Mouse (Mus musculus): ENCODE measurements around the gene Palb2.
A peak's percentile ranks its signal among the peaks of the same experiment; 100 is the strongest.
"Not testable (repeated sequence)": the region's sequence is repeated elsewhere in the genome, so short reads cannot be mapped to it uniquely, and the experiment has no call there.

Gene Palb2

DNA sequence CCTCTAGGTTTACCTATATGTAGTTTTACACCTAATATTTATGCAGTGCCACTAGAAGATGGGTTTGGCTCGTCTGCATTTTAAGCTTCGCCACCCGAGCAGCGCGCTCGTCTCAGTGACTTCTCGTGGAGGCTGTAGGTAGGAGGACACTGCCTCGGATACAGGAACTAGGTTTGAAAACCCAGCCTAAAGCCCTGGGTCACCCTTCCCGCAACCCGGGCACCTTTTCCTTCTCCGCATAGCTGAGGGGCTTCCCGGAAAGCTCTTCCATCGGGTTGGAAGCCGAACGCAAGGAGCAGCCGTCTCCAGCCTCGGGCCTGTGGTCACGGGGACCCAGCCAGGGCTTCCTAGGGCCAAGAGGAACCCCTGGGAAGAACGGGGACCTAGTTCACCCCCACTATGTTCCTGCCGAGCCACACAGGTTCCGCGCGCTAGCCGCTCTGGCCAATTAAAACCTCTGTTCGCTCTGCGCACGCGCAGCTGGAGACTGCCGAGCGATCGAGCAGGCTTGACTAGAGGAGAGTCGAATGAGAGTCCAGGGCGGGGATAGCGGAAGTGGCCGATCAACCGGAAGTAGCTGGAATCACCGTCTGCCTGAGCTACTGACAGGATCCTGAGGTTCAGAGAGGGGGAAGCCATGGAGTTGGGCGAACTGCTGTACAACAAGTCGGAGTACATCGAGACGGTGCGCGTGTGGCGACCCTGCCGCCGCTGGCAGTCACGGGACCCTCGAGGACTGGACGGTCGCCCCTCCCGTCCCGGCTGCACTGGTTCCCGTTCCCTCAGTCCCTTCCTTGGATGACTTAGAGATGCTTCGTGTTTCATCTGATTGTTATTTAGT lies at the start of gene Palb2, which contains the start of gene Dctn5:
Gene Palb2, minus strand, starts transcription at position 489 of the 841 bp plus-strand sequence.
Gene Dctn5, plus strand, starts transcription at position 545 of the 841 bp plus-strand sequence.
- DNase-seq = peak; percentile 99

DNA sequence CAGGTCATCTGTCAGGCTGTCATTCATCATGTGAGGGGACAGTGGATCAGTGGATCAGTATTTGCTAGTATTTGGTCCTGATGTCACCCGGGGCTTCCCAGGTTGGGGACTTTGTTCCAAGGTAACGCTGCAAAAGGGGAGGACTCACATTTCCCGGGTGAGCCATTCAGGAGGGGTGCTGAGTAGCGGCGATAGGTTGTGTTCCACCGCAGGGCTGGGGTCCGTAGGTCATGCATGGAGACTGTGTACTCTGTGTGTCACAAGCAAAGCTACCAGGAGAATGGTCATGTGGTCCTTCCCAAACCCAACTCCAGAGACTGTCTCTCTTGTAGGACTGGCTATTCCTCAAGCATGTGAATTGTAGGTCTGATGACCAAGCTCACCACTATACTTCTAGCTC lies 47.9 kb upstream of the Palb2 start:
- DNase-seq = no peak

DNA sequence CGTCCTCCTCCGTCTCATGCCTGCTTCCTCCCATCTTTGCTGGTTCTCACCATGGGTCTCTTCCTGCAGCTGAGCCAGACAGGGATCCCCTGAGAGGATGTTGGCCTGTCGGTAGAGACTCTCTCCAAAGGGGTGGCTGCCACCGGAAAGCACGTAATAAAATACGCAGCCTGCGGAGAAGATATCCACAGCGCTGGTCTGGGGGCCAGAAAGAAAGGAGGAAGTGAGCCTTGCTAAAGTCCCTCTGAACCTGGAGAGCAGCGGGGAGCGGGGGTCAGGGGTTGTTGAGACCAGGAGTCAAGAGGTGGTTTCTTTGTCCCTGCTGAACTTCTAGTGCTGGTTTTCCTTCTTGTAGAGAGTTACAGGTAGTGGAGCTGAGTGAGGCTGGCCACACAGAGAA lies 38.8 kb upstream of the Palb2 start:
- DNase-seq = no peak

DNA sequence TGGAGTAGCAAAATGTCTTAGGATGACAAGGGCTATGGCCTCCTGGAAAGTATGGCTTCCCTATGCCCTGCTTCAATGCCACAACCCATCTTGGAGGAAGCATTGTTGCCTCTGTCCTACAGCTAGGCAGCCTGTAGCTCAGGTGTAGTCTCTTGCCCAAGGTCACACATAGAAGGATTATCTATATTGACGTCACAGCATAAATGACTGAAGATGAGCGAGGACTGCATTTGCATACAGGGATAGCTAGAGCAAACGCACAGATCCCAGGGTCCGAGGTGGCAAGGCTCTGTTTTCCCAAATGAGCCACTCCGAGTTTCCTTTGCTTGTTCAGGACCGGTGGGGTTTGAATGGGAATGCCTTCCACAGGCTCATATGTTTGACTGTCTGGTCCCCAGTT lies 37.9 kb upstream of the Palb2 start:
- DNase-seq = no peak

DNA sequence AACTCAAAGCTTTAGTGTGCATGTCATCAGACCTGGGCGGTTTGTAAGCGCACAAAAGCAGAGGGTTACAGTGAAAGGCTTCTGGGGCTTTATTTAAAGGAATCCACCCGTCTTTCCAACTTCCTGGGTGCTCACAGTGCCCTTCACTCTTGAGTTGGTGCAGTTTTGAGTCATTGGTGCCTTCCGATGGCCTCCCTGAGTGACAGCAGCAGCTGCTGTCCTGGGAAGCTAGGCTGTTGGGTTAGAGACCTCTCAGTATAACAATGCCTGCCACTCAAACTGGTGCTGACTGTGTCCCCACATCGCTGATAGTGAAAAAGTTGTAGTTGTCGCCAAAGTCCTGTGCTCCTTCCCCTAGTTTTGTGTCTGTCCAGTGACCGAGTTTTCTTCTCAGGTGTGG lies 34.4 kb upstream of the Palb2 start:
- no peak for DNase-seq

DNA sequence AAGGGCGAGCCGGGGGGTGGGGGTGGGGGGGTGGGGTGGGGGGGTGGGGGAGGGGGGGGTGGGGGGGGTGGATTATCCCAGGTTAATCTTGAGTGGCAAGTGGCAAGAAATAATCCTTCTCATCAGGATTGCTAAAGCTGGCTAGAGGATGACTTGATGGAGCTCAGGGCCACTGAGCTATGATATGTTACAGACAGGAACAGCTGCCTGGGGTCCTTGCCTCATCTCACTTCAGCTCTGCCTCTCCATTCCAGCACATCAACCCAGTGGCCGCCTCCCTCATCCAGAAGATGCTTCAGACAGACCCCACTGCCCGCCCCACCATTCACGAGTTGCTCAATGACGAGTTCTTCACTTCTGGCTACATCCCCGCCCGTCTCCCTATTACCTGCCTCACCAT lies 31.0 kb upstream of the Palb2 start:
- DNase-seq = no peak

DNA sequence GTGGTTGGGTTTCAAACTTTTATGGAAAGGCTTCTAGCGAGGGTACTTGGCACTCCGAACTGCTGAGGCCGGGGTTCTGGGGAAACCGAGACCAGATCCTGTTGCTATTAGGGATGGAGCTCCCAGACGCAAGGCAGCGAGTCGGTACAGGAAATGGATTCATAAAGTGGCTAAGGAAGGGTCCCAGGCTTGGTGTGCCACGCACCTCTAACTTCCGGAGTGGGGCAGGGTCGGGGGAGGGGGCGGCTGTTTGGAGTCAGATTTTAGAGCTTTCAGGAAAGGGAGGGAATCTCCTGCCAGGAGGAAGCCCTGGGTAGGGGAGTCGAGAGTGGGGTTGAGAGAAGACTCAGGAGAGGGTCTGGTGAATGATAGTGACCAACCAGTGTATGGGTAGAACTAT lies 27.3 kb upstream of the Palb2 start:
- DNase-seq = peak; percentile 22

DNA sequence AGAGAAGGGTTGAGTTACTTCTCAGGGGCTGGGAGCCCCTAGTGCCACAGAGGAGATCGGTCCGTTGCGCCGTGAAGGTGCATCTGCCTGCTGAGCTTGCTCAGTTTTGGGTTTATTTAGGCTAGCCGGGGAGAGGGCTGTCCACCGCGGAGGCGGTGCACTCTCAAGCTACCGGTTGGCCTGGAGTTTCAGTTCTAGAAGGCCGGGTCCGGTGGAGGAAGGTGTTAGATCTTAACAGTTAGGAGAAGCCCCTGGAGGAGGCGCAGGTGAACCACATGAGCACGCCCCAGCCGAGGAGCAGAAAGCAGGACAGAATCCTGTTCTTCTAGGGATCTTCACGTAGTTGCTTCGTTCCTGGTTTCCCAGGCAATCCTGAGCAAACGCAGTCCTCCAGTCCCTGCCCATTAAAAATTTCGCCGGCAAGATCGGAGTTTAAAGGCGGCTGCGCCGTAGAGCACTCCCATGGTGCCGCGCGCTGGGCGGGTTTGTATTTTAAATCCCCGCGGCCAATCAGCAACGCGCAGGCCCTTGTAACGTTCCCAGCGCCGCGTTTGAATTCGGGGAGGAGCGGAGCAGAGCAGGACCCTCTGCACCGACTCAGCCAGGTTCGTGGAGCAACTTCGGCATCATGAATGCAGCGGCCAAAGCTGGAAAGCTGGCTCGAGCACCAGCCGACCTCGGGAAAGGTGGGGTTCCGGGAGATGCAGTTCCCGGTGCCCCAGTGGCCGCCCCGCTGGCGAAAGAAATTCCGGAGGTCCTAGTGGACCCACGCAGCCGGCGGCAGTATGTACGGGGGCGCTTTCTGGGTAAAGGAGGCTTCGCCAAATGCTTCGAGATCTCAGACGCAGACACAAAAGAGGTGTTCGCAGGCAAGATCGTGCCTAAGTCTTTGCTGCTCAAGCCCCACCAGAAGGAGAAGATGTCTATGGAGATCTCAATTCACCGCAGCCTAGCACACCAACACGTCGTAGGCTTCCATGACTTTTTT lies 26.4 kb upstream of the Palb2 start, which contains the start of gene Plk1:
Gene Plk1, plus strand, starts transcription at position 525 of the 988 bp plus-strand sequence.
- peak; percentile 84 for DNase-seq

DNA sequence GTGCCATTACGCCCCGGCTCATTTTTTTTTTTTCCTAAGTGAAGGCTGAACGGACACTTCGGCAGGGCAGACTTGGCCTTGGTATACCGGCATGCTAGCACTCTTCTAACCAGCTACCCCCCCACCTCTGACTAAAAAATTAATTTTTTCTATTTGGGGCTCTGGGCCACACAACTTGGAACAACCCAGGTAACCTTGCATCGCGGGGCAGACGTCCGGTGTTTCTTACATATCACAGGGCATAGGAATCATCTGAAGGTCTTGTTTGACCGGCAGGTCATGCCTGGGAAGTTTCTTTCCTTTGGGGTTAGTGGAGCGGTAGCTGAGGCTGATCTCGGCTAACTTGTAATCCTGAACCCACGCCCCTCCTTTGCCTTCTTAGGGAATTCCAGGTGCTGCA lies 25.7 kb upstream of the Palb2 start:
- no peak for DNase-seq

DNA sequence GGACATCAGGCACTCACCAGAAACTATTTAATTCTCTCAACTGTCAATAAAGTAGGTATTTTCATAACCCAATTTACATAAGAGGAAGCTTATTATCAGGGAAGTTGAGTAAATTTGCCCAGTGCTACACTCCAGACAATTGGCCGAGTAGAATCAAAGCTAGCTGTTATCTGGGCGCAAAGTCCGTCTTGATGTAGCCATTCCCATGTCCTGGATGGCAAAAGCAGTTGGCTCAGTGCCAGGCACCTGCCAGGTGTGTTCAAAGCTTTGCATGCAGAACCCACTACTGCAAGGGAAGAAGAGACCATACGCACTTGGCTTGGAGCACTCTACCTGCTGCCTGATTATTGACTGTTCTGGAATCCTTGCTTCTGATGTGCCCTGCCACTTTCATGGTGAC lies 19.7 kb upstream of the Palb2 start:
- DNase-seq = no peak

DNA sequence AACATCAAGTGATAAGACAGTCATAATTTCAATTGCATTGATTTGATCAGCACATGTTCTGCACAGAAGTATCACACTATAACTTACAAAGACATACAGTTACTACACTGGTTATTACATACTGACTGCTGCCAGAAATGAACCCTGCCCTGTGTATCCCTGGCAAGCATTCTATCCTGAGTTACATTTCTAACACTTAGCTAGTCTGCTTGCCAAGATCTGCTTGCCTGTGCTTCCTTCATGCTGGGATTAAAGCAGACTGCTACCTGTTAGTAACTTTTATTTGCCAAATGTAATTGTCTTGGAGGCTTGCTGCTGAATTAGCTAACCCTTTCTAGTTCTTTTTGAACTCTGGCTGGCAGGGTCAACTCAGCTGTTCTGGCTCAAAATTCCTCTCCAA lies 8.2 kb upstream of the Palb2 start:
- no peak for DNase-seq

DNA sequence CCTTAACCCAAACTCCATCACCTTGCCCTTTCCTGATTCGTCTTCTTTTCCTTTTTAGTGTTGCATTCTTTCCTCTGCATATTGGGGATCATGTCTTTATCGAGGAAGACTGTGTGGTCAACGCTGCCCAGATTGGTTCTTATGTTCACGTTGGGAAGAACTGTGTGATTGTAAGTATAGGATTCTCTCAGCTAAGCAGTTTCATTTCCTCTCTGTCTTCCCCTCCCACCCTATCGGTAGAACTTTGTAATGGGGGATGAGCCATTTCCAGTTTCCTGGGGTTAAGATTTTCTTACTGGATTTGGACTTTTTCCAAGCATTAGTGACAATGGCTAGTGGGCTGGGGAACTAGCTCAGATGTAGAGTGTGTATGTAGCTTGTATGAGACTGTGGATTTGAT lies 5.4 kb upstream of the Palb2 start:
- no peak for DNase-seq

DNA sequence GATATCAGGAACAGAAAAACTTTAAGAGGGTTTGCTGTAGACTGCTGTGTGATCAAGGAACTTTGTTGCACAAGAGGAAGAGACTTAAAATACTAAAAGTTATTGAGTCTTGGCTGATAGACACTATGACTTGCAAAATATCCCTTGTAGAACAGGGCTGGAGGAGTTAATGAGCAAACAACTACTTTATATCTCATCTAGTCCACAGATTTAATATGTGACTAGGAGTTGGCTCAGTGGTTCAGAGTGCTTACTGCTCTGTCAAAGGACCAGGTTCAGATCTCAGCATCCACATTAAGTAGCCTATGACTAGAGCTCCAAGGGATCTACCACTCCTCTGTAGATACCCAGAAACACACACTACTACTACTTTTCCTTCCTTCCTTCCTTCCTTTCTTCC lies 4.3 kb upstream of the Palb2 start:
- no peak for DNase-seq

DNA sequence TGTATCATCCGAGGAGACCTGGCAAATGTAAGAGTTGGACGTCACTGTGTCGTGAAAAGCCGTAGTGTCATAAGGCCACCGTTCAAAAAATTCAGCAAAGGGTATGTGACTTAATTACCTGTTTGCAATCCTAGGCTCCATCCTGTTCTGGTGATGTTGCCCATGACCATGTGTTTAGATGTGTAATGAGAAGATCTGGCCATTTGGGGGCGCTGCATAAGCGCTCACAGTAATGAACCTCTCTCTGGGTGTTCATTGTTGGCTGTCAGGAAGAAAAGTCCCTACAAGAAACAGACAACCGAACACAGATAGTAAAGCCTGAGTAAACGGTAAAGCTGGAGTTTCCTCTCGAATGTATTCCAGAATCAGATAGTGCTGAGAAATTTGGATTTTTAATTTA lies 2.3 kb upstream of the Palb2 start:
- DNase-seq = peak; percentile 13

DNA sequence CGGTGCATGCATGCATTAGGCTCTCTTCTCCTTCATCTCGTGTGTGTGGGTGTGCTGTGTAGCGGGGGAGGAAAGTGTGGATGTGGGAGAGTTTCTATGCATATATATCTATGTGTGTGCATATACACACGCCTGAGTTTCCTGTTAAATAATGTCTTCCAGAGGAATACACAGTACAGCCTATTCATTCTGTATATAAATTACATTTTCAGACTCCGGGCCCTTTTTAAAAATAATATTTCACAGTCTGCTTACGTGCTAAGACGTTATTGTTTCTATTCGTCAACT lies 497 bp upstream of the Palb2 start:
- DNase-seq = no peak

DNA sequence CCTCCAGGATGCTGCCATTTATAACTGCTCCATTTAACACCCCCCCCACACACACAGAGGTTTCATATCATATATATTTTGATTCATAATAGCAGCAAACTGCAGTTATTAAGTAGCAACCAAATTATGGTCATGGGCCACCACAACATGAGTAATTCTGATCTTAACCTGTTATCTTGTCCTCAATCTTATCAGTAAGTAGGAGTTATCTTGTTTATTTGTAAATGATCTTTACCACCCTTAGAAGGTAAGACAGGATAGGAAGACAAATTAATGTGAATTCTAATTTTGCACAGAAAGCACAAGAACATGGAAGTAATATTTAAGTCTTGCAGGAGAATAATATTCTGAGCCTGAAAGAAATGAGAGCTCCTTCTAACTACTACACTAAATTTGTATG lies 951 bp downstream of the Palb2 start:
- no peak for DNase-seq

DNA sequence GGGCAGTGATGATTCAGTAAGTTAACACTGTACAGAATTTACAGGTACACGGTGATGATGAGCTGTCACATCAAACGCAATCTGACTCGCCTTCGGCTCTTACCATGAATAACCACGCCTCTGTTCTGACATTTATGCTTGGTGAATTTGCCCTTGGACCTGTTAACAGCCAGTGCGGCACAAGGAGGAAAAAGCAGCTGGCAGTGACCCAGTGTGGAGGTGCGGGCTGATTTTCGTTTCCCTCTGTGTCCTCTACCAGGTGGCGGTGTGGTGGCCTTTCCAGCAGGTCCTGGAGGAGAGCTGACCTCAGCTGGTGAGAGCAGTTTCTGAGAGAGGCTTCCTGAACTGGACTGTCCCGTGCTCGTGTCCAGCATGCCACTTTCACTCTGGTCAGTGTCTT lies 5.8 kb downstream of the Palb2 start:
- no peak for DNase-seq

DNA sequence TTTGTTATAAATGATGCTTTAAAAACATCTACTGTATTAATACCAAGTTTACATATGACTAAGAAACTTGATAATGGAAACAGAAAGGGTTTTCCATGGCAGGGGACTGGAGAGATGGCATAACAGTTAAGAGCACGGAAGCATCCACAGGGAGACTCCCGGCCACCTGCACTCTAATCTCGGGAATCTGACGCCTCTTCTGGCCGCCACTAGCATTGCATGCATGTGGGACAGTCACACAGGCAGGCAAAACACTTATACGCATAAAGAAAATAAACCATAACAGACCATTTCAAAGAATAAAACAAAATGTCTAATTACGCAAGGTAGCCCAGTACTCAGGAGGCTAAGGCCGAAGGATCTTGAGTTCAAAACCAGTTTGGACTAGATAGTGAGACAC lies 7.1 kb downstream of the Palb2 start:
- DNase-seq = no peak

DNA sequence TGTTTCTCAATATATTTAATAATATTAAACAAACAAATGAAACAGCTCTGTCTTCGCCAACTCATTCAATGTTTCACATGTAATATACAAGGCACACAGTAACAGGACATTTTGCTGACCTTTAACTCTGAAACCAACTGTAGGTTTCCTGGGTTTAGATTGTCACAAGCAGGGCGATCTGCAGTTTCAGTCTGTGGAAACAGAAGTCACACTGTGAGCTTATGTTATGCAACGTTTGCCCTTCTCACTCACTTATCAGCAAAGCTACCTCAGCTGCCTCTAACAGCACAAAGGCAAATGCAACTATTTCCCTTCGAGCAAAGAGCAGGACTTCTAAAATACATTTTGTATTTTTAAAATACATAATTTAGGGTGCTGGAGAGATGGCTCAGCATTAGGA lies 9.3 kb downstream of the Palb2 start:
- no peak for DNase-seq

DNA sequence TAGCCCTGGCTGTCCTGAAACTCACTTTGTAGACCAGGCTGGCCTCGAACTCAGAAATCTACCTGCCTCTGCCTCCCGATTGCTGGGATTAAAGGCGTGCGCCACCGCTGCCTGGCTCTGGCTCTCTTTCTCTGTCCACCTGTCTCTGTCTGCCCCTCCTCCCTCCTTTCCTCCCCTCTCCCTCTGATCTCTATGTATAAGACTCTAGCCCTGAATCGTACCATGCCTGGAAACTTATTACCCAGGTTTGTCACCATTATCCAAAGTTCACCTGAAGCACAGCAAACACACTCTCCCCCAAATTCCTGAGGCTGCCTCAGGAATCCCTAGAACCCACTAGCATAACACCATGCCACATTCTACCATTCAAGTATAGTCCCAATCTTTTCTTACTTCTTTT lies 24.6 kb downstream of the Palb2 start:
- no peak for DNase-seq

DNA sequence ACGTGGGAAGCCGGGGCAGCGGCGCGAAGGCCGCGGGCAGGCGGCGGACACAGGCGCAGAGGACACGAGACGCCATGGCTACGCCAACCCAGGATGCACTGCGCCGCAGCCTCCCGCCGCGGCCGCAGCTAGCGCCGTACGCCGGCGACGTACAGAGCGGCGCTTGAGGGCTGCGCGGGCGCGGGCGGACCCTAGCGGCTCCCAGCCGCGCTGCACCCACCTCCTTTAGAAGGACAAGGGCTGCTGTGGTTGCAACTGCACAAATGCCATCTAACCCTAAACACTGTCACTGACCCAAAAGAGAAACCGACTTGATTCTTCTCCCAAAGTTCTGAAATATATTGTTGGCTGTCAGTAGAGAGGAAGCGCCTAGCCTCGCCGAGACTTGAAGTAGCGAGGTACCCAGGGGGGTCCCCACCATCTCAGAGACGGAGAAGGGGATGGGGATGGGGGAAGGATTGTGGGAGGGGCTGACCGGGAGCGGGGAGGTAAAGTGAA lies 31.0 kb downstream of the Palb2 start, which contains the start of gene Ndufab1:
Gene Ndufab1, minus strand, starts transcription at position 140 of the 498 bp plus-strand sequence.
- DNase-seq = peak; percentile 85

DNA sequence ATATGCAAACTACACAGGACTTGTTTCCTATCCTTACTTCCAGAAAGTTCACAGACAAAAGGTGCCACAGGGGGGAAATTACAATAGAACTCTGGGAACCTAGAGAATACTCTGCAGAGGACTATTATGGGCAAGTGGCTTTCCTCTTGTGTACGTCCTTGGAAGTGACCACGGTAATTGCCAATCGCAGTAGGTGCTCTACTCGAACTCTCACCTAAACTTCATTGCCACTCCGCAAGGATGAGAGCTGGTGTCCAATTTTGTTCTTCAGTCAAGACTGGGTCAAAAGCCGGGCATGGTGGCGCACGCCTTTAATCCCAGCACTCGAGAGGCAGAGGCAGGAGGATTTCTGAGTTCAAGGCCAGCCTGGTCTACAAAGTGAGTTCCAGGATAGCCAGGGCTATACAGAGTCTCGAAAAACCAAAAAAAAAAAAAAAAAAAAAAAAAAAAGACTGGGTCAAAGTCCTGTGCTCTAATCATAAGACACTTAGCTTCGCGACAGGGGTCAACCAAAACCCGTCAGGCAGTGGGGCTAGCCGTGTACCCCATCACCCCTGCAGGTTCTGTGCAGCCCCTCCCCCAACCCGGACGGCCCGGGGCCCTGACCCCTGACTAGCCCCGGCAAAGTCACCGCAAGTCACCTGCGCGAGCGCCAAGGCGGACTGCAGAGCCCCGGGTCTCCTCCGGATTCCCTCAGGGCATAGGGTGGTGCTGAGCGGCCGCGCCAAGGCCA lies 31.6 kb downstream of the Palb2 start:
- not testable (repeated sequence) for DNase-seq

DNA sequence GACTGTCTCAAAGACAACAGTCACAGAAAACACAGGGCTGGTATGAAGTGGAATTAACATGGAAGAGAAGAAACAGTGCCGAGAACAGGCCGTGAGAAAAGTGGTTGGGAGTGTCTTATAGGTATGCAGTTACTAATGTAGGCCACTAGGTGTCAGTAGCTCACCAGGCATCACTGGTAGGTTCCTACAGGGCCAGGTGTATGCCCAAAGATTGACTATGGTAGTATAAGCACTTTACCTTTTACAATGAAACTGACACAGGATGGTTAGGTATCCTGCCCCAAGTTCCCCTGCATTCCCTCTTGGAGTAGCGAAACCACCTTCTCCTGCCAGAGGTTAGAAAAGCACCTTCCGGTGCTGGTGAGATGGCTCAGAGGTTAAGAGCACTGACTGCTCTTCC lies 33.6 kb downstream of the Palb2 start:
- DNase-seq = peak; percentile 52
